In the genomic region with DNA sequence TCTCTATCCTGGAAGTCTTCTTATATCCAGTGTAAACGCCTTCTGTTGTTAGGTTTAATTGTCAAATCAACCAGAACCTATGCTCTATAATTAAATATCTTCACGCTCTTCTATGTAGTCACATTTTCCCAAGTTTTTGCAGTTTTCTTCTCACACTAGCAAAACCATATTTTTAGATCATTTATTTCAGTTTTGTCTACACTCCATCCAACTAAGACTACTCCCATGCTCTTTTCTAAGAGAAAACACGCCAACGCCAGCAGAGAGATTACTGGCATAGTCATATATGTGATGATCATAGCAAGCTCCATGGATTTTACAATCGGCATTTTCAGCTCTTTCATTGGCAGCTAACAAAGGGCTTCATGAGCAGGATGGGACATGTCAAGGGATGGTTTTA, we compare ENCODE assay signal across 19 mouse cellular contexts.
DNase-seq lines count a peak whose midpoint lies in the region; ATAC-seq lines count a peak whose summit lies in the region.
"Had no signal": no experiment of that assay in that cellular context is flagged by ENCODE, and none has a peak within 500 bp of the region (broad histone marks: within the 10 kb centered on the region; RNA-seq: fewer than 3 reads in every experiment).

No protein-coding gene starts in this region.

- H3K27ac ChIP-seq in hindbrain, embryonic 16.5 days (ENCODE audit: low read depth, low read length), result no peak overlapping the region
- H3K27ac ChIP-seq: embryonic facial prominence, embryonic 10.5 days; embryonic facial prominence, embryonic 12.5 days; forebrain, embryonic 13.5 days had no signal

- no peaks in the 10 kb centered on the region for H3K9me3 ChIP-seq in hindbrain, embryonic 16.5 days (ENCODE audit: control insufficient read depth, low read length)
- H3K9me3 ChIP-seq: embryonic facial prominence, embryonic 10.5 days; embryonic facial prominence, embryonic 12.5 days; forebrain, embryonic 13.5 days had no signal

- DNase-seq in frontal cortex, postnatal 25 days (ENCODE audit: low spot score in 2 of 2), result no peak
- peak; percentile 39 to 49 for DNase-seq in left cerebral cortex, postnatal 14 days (ENCODE audit: low spot score in 2 of 2)
- DNase-seq in left cerebral cortex, postnatal 4 days, result no peak
- peak; percentile 70 for DNase-seq in brain, adult 2 months (ENCODE audit: low read depth, low spot score)
- DNase-seq in telencephalon, adult 2 months (ENCODE audit: low read depth, low spot score), result peak; percentile 73
- DNase-seq: adrenal gland, adult 2 months; adrenal gland, postnatal 10 days; adrenal gland, postnatal 25 days; cerebellum, adult 11-12 months; cerebellum, adult 2 months; cerebellum, adult 9-10 months; cerebellum, postnatal 10 days; cerebellum, postnatal 25 days had no signal

- H3K9ac ChIP-seq in hindbrain, embryonic 16.5 days (ENCODE audit: low read depth, low read length), result no peak overlapping the region
- H3K9ac ChIP-seq: embryonic facial prominence, embryonic 12.5 days; forebrain, embryonic 13.5 days had no signal

- intact Hi-C loops in left cerebral cortex, postnatal 14 days (cut with DNase I), result loop anchor here (10.0 kb wide), 2 partner anchors 104 to 1014 kb away; no protein-coding TSS in a partner anchor
- intact Hi-C loops in left cerebral cortex, postnatal 4 days (cut with DNase I), result loop anchor here (10.0 kb wide), 2 partner anchors 184 to 1004 kb away; no protein-coding TSS in a partner anchor

- H3K27me3 ChIP-seq in hindbrain, embryonic 16.5 days (replicated peaks; ENCODE audit: control insufficient read depth, insufficient read depth, low read length), result no peaks in the 10 kb centered on the region
- H3K27me3 ChIP-seq: embryonic facial prominence, embryonic 12.5 days; forebrain, embryonic 13.5 days had no signal

- WGBS in hindbrain, embryonic 16.5 days, result 88% methylated on average over 5 of the region's 5 CpGs

- H3K4me3 ChIP-seq in hindbrain, embryonic 16.5 days (ENCODE audit: low read length), result no peak overlapping the region
- H3K4me3 ChIP-seq: embryonic facial prominence, embryonic 10.5 days; embryonic facial prominence, embryonic 12.5 days; forebrain, embryonic 13.5 days had no signal

- no peak overlapping the region for H3K4me2 ChIP-seq in hindbrain, embryonic 16.5 days (ENCODE audit: low read length)
- H3K4me2 ChIP-seq: embryonic facial prominence, embryonic 12.5 days; forebrain, embryonic 13.5 days had no signal

- no peaks in the 10 kb centered on the region for H3K36me3 ChIP-seq in hindbrain, embryonic 16.5 days (ENCODE audit: control insufficient read depth, insufficient read depth, low read length)
- H3K36me3 ChIP-seq: embryonic facial prominence, embryonic 10.5 days; embryonic facial prominence, embryonic 12.5 days had no signal

- peak; percentile 97 for ATAC-seq in frontal cortex, adult (ENCODE audit: low TSS enrichment)
- ATAC-seq in hindbrain, embryonic 16.5 days, result no peak
- ATAC-seq: forebrain, embryonic 13.5 days; forebrain, embryonic 16.5 days had no signal

- no peaks in the 10 kb centered on the region for H3K4me1 ChIP-seq in hindbrain, embryonic 16.5 days (ENCODE audit: control insufficient read depth, insufficient read depth, low read depth, low read length)
- H3K4me1 ChIP-seq: embryonic facial prominence, embryonic 10.5 days; embryonic facial prominence, embryonic 12.5 days had no signal

Comparison
In these comparisons a context has a peak if more than half of its experiments do, and no peak if none do; other contexts are left out.
1. DNase-seq: peak in left cerebral cortex, postnatal 14 days (2 of 2), brain, adult 2 months (single experiment) and telencephalon, adult 2 months (single experiment); none in frontal cortex, postnatal 25 days (0 of 2) and left cerebral cortex, postnatal 4 days (single experiment).